Mouse (Mus musculus) testis, adult 2 months (tissue): ENCODE results near the gene Tmem25. TPM values are rescaled to one million over a fixed set of nuclear protein-coding genes. Genes with fewer than 3 reads are reported as not detected.

Experiments used
- H3K27ac ChIP-seq: fragments of 200-500 bp; 2 replicates; pipeline ENCODE4 v1.5.1; 2012; ENCODE audit warnings: low read depth, low read length; ENCODE audit not compliant: control insufficient read depth, insufficient read depth
- H3K27me3 ChIP-seq: fragments of 200-500 bp; 2 replicates; pipeline ENCODE4 v1.6.1; 2012; ENCODE audit warnings: mild to moderate bottlenecking, low read length, moderate library complexity; ENCODE audit not compliant: control insufficient read depth, insufficient read depth
- H3K36me3 ChIP-seq: fragments of 200-500 bp; 2 replicates; pipeline ENCODE4 v1.6.1; 2012; ENCODE audit warnings: mild to moderate bottlenecking, low read length; ENCODE audit not compliant: control insufficient read depth, insufficient read depth
- H3K4me1 ChIP-seq: fragments of 200-500 bp; 2 replicates; pipeline ENCODE4 v1.6.1; 2012; ENCODE audit warnings: low read length; ENCODE audit not compliant: control insufficient read depth, insufficient read depth
- H3K4me3 ChIP-seq: fragments of 200-500 bp; 2 replicates; pipeline ENCODE4 v1.5.1; 2012; ENCODE audit warnings: low read depth, mild to moderate bottlenecking, low read length, moderate library complexity, mixed read lengths; ENCODE audit not compliant: control insufficient read depth
- CTCF ChIP-seq: fragments of 200-500 bp; IDR thresholded peaks from 2 replicates; pipeline ENCODE4 v1.5.1; 2012; ENCODE audit warnings: low read depth, mild to moderate bottlenecking, inconsistent platforms, low read length, moderate library complexity; ENCODE audit not compliant: control insufficient read depth, insufficient read depth, insufficient replicate concordance
- POLR2A ChIP-seq: fragments of 200-500 bp; IDR thresholded peaks from 2 replicates; pipeline ENCODE4 v1.6.1; 2012; ENCODE audit warnings: low read depth, mild to moderate bottlenecking, inconsistent platforms, low read length, moderate library complexity; ENCODE audit not compliant: control insufficient read depth
- polyA plus RNA-seq: library from polyadenylated mRNA; depleted of rRNA; stranded (reverse); fragments of >200 nt; gene quantifications from 2 replicates; pipeline ENCODE4 v1.2.3, GENCODE M21; 2012; rRNA removed

Gene Tmem25
- polyA plus RNA-seq, 1 experiment, result 3.0 TPM

GRCm38 (mm10) chr9:44745371-44745770 is 53.7 kb downstream of the Tmem25 start:
- Histone ChIP-seq H3K27ac (no peak overlapping the region), H3K27me3 (no peaks in the 10 kb centered on the region), H3K4me1 (no peaks in the 10 kb centered on the region), H3K4me3 (no peak overlapping the region), H3K36me3 (peaks cover 3% of the 10 kb centered on the region)
- TF ChIP-seq CTCF (no peak), POLR2A (no peak)

Other genes with a start within 250 kb of the Tmem25 start
- 8.6 and 11.2 TPM in 2 replicates for gene Cxcr5, start 237.4 kb downstream of the Tmem25 start, polyA plus RNA-seq
- gene Ddx6, start 194.4 kb downstream of the Tmem25 start, polyA plus RNA-seq, result 9.0 and 11.7 TPM in 2 replicates
- 0.47 TPM in 1 of 2 replicates, not detected in the other for gene Treh, start 126.1 kb downstream of the Tmem25 start, polyA plus RNA-seq
- 3.8 and 4.8 TPM in 2 replicates for gene Phldb1, start 64.1 kb downstream of the Tmem25 start, polyA plus RNA-seq
- 22.0 and 28.5 TPM in 2 replicates for gene Arcn1, start 31.5 kb downstream of the Tmem25 start, polyA plus RNA-seq
- 199 and 203 TPM in 2 replicates for gene Ift46, start 31.4 kb downstream of the Tmem25 start, polyA plus RNA-seq
- gene Ttc36, start 3.8 kb upstream of the Tmem25 start, polyA plus RNA-seq, result 0.32 and 0.99 TPM in 2 replicates
- gene Kmt2a, start 82.0 kb upstream of the Tmem25 start, polyA plus RNA-seq, result 3.4 and 4.9 TPM in 2 replicates
- 134 and 141 TPM in 2 replicates for gene Atp5l, start 121.4 kb upstream of the Tmem25 start, polyA plus RNA-seq
- gene Ube4a, start 166.3 kb upstream of the Tmem25 start, polyA plus RNA-seq, result 11.5 and 16.6 TPM in 2 replicates
- gene Cd3g, start 181.1 kb upstream of the Tmem25 start, polyA plus RNA-seq, result not detected in 2 replicates
- 49.4 and 55.3 TPM in 2 replicates for gene Cd3d, start 182.5 kb upstream of the Tmem25 start, polyA plus RNA-seq
- gene Cd3e, start 210.3 kb upstream of the Tmem25 start, polyA plus RNA-seq, result 0.07 and 0.43 TPM in 2 replicates
- gene Mpzl2, start 240.5 kb upstream of the Tmem25 start, polyA plus RNA-seq, result 0.65 and 1.7 TPM in 2 replicates